Mouse (Mus musculus) embryo, embryonic 11 days (tissue): Measurements from ENCODE around the gene Defb36.

ENCODE experiments used
- DNase-seq: peaks from one replicate; pipeline ENCODE4 v3.0.0-alpha.2; 2015

The Defb36 gene

GRCm38 (mm10) chr2:152604057-152604456 is at the start of gene Defb36:
TSS of gene Defb36 (plus strand) at chr2:152604327.
- no peak for DNase-seq

GRCm38 (mm10) chr2:152556655-152557054 is 47.5 kb upstream of the Defb36 start:
- DNase-seq, result no peak

- DNase-seq, result no peak
Measured at GRCm38 (mm10) chr2:152569038-152569437, 35.1 kb upstream of the Defb36 start, which contains the start of gene Gm17416. TSS of gene Gm17416 (plus strand) at chr2:152569338.

GRCm38 (mm10) chr2:152569881-152570280 is 34.2 kb upstream of the Defb36 start:
- DNase-seq, result no peak

DNA sequence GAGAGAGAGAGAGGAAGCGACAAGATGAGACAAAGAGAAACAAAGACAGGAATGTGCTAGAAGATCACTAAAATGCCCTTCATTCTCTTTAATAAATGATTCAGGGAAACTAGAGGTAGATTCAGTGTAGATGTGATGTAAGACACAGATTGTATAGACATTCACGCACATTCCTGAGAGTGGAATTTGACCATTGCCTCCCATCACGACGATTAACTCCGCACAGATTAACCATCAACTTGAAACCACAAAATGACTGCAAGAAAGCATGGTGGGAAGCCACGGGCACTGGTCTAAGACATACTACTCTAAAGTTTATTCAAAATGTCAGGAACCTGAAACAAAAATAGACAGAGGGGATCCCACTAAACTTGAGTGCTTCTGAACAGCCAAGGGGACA is 33.8 kb upstream of the Defb36 start:
- no peak for DNase-seq

- DNase-seq, result no peak
Measured at GRCm38 (mm10) chr2:152572114-152572794, 31.9 kb upstream of the Defb36 start, which contains the start of gene Defb21. TSS of gene Defb21 (plus strand) at chr2:152572744.

GRCm38 (mm10) chr2:152573484-152573883 is 30.6 kb upstream of the Defb36 start:
- DNase-seq, result no peak

GRCm38 (mm10) chr2:152580107-152580506 is 24.0 kb upstream of the Defb36 start, which contains the start of gene Defb19:
TSS of gene Defb19 (minus strand) at chr2:152580312.
- DNase-seq, result no peak

GRCm38 (mm10) chr2:152580612-152581011 is 23.5 kb upstream of the Defb36 start:
- DNase-seq, result no peak

GRCm38 (mm10) chr2:152586926-152587560 is 17.1 kb upstream of the Defb36 start:
- DNase-seq, result no peak

DNA sequence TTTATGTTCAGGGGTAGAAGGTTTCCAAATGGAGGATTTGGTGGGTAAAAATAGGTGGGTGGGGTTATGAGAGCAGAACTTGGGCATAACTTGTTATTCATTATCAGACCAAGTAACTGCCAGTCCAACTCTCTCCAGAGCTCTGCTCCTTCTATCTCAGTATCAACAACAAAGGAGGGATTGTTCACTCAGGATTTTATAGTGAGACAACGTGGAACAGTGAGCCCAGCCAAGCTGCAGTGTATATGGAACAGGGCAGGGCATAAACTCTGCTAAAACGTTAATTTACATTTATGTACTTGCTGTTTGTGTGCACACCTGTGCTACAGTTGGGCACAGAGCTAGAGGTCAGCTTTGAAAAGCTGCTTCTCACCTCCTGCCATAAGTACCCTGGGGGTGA is 15.7 kb upstream of the Defb36 start:
- no peak for DNase-seq

DNA sequence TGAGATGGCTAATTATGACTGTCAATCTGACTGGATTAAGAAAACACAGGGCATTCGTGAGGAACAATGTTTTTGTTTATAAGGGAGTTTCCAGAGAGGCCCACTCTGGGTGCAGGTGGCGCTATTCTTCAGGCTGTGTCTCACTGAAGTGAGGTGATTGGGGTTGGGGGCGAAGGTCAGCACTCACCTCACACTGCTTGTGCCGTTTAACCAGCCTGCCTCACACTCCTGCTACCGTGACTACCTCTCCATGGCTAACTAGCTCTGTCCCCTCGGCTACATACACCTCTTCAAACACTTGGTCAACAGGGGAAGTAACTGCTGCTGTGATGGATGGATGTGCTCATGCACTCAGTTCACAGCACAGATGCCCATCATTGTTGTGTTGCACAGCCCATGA is 15.1 kb upstream of the Defb36 start:
- no peak for DNase-seq

DNA sequence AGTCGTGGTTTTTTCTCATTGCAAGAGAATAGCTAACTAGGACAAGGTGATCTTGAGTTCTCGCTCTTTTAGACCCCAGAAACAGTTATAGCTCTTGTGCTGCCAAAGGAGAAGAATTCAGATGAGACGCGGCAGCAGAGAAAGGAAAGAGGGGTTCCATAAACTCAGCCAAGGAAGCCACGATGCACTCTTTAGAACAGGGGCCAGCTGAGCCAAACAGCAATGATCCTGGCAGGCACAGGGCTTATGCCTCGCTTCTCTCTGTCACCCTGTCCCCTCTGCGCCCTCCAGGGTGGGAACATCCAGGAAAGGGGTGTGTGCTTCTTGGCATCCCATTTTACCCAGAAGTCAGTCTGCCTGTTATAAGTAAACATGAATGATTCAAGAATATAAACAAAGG is 4.8 kb upstream of the Defb36 start, which contains the start of gene Defb45:
Defb45 (minus strand) TSS at position 101 of the 400 bp plus-strand sequence.
- DNase-seq, result no peak

- no peak for DNase-seq
Measured at GRCm38 (mm10) chr2:152600076-152600475, 4.1 kb upstream of the Defb36 start.

DNA sequence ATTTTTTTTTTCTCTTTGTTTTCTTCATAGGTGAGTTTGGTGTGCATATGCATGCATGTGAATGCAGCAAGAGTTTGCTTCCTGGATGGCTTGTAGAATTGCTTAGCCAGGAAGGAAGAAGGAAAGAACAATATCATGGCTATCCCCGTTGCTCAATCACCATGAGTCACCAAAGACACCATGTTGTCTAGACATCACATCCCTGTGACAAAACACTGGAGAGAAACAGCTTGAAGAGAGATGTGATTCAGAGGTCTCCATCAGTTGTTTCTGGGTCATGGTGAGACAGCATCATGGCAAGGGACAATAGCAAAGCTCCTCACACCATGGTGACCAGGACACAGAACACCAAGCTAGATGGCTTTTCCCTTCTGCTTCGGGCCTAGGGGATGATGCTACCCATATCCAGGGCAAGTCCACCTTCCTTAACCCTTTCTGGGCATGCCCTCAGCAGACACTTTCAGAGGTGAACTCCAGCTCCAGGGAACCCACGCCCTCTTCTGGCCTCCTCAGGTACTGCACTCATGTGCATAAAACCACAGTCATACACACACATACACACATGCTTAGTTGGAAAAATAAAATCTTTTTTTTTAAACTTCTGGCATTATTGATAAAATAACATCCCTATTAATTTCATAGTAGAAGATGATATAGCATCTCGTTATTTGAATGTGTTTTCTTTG is 2.7 kb upstream of the Defb36 start:
- DNase-seq, result no peak

DNA sequence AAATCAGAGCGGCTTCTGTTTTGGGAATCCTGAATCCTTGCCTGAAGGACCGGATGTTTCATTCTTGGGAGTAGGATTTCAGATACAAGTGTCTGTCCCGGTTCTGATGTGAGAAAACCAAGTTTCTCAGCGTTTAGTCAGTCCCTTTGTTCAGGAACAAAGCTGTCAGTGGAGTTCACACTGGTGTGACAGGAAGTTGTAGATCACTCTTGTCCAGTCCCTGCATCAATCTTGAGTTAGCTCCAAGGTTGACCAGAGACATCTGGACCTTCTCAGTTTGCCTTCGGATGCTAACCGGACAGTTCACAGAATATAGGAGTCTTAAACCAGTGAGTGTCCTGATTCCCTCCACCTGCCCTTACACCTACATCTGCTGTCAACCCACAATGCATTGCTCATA is 3.6 kb downstream of the Defb36 start:
- no peak for DNase-seq

DNA sequence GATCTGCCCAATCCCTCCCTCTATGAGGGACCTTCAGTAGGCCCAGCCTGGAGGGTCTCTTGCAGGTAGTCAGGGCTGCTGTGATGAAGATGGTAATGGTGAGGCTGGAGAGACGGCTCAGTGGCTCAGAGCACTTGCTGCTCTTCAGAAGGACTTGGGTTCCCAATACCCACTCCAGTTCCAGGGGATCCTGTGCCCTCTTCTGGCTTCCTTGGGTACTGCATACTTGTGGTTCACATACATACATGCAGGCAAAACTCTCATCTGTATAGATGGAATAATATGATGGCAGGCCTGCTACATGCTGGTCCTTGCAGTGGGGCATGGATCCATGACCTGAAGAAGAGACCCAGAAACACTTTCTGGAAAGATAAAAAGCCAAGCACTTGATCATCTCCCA is 4.6 kb downstream of the Defb36 start:
- no peak for DNase-seq

GRCm38 (mm10) chr2:152612193-152612592 is 8.1 kb downstream of the Defb36 start:
- peak; percentile 46 for DNase-seq

DNA sequence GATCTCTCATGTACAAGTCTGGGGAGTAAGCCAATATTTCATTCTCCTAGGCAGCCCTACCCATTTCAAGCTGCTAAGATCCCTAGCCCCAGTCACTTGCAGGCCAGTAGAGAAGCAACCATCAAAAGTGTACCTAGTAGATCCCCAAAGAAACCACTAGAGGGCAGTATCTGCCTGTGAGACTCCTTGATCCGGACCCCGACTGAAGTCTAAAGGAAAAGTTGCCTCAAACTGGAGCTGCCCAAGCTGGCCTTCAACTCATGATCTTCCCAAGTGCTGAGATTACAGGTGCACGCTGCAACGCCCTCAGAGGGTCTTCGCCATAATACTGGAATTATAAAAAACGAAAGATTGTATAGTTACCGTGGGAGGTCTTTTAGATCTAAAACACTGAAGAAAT is 11.4 kb downstream of the Defb36 start:
- DNase-seq, result peak; percentile 85

- no peak for DNase-seq
Measured at GRCm38 (mm10) chr2:152616470-152616869, 12.3 kb downstream of the Defb36 start.

GRCm38 (mm10) chr2:152617374-152617773 is 13.2 kb downstream of the Defb36 start:
- no peak for DNase-seq

- no peak for DNase-seq
Measured at GRCm38 (mm10) chr2:152620367-152621134, 16.4 kb downstream of the Defb36 start.

- no peak for DNase-seq
Measured at GRCm38 (mm10) chr2:152622151-152622550, 18.0 kb downstream of the Defb36 start.
